Mouse (Mus musculus) CH12.LX (cell line): ENCODE results near the gene Usp40. TPM values are rescaled to one million over a fixed set of nuclear protein-coding genes. Genes with fewer than 3 reads are reported as not detected.

Experiments
- DNase-seq: peaks from one replicate; pipeline ENCODE4 v3.0.0-alpha.2; 2013; ENCODE audit errors: extremely low read depth
- H3K27ac ChIP-seq: 2 replicates; pipeline ENCODE4 v1.5.1; 2012; ENCODE audit warnings: low read depth, mild to moderate bottlenecking, control low read depth, moderate library complexity; ENCODE audit not compliant: insufficient read depth
- H3K27me3 ChIP-seq: replicated peaks from 2 replicates; pipeline ENCODE3; 2012; ENCODE audit warnings: inconsistent platforms
- H3K36me3 ChIP-seq, 2 experiments: replicated peaks in 1 of 2; 2 replicates each; pipeline versions ENCODE3 to v1.6.1; 2012; ENCODE audit warnings: inconsistent platforms in 1 of 2, low read length in 1 of 2, mild to moderate bottlenecking in 1 of 2, mixed read lengths in 1 of 2, moderate library complexity in 1 of 2; ENCODE audit not compliant: control insufficient read depth in 1 of 2, insufficient read depth in 1 of 2
- H3K4me1 ChIP-seq, 2 experiments: 2 replicates each; pipeline ENCODE4 v1.6.1; 2012; ENCODE audit warnings: inconsistent platforms in 1 of 2, moderate library complexity in 1 of 2; ENCODE audit not compliant: insufficient read depth in 2 of 2, control insufficient read depth in 1 of 2
- H3K4me2 ChIP-seq: 2 replicates; pipeline ENCODE4 v1.6.1; 2012; ENCODE audit warnings: low read depth, mild to moderate bottlenecking, control low read depth; ENCODE audit not compliant: poor library complexity, insufficient read depth, severe bottlenecking
- H3K4me3 ChIP-seq, 3 experiments: fragments of 150-350 bp in 1 of 3; sonication (generic) in 1 of 3; replicated peaks in 1 of 3; 2 replicates each; pipeline versions ENCODE3 to v1.5.1; 2011 to 2012; ENCODE audit warnings: low read depth in 2 of 3, low read length in 2 of 3, mild to moderate bottlenecking in 2 of 3, moderate library complexity in 2 of 3, control low read depth in 1 of 3, improper control_type of control experiment in 1 of 3, inconsistent platforms in 1 of 3, mixed read lengths in 1 of 3; ENCODE audit not compliant: poor library complexity in 1 of 3
- H3K79me2 ChIP-seq: replicated peaks from 2 replicates; pipeline ENCODE4 v1.6.1; 2012; ENCODE audit warnings: mild to moderate bottlenecking, moderate library complexity; ENCODE audit not compliant: control insufficient read depth, poor library complexity, insufficient read depth, severe bottlenecking; ENCODE audit errors: extremely low read depth
- H3K9ac ChIP-seq: 2 replicates; pipeline ENCODE4 v1.6.1; 2012; ENCODE audit warnings: low read depth, mild to moderate bottlenecking, control low read depth, moderate library complexity; ENCODE audit not compliant: insufficient read depth
- H3K9me3 ChIP-seq: replicated peaks from 2 replicates; pipeline ENCODE3; 2012; ENCODE audit warnings: low read length, inconsistent platforms, mixed read lengths
- BHLHE40 ChIP-seq: IDR thresholded peaks from 2 replicates; pipeline ENCODE4 v1.6.1; 2011; ENCODE audit warnings: mild to moderate bottlenecking, low read depth, low read length, improper control_type of control experiment
- CHD1 ChIP-seq: IDR thresholded peaks from 2 replicates; pipeline ENCODE4 v1.6.1; 2012; ENCODE audit warnings: low read depth, low read length, improper control_type of control experiment, inconsistent platforms
- CHD2 ChIP-seq: IDR thresholded peaks from 2 replicates; pipeline ENCODE4 v1.6.1; 2011; ENCODE audit warnings: low read length, improper control_type of control experiment
- CTCF ChIP-seq, 2 experiments: IDR thresholded peaks in 1 of 2; conservative IDR thresholded peaks in 1 of 2; 2 replicates each; pipeline ENCODE4 v1.5.1; 2011 to 2012; ENCODE audit warnings: low read depth in 2 of 2, low read length in 2 of 2, improper control_type of control experiment in 1 of 2, inconsistent platforms in 1 of 2, mild to moderate bottlenecking in 1 of 2, moderate library complexity in 1 of 2
- E2F4 ChIP-seq: IDR thresholded peaks from 2 replicates; pipeline ENCODE4 v1.6.1; 2011; ENCODE audit warnings: low read depth, low read length, improper control_type of control experiment; ENCODE audit not compliant: insufficient replicate concordance
- EP300 ChIP-seq: IDR thresholded peaks from 2 replicates; pipeline ENCODE4 v1.6.1; 2011; ENCODE audit warnings: low read length, improper control_type of control experiment
- GABPA ChIP-seq: IDR thresholded peaks from 2 replicates; pipeline ENCODE4 v1.6.1; 2012; ENCODE audit warnings: low read depth, low read length, improper control_type of control experiment, inconsistent platforms; ENCODE audit not compliant: insufficient replicate concordance
- IRF4 ChIP-seq: IDR thresholded peaks from 2 replicates; pipeline ENCODE4 v1.6.1; 2014; ENCODE audit warnings: low read depth, mild to moderate bottlenecking, inconsistent platforms, low read length, improper control_type of control experiment
- JUN ChIP-seq: IDR thresholded peaks from 2 replicates; pipeline ENCODE4 v1.6.1; 2011; ENCODE audit warnings: low read depth, mild to moderate bottlenecking, low read length, improper control_type of control experiment, moderate library complexity; ENCODE audit not compliant: insufficient read depth
- JUND ChIP-seq: conservative IDR thresholded peaks from 2 replicates; pipeline ENCODE4 v1.6.1; 2011; ENCODE audit warnings: low read depth, low read length, improper control_type of control experiment
- KAT2A ChIP-seq: IDR thresholded peaks from 2 replicates; pipeline ENCODE4 v1.6.1; 2012; ENCODE audit warnings: low read length, improper control_type of control experiment, inconsistent platforms; ENCODE audit not compliant: insufficient replicate concordance
- MAX ChIP-seq: IDR thresholded peaks from 2 replicates; pipeline ENCODE4 v1.6.1; 2011; ENCODE audit warnings: low read length, improper control_type of control experiment
- MEF2A ChIP-seq: IDR thresholded peaks from 2 replicates; pipeline ENCODE4 v1.6.1; 2014; ENCODE audit warnings: low read depth, mild to moderate bottlenecking, inconsistent platforms, low read length, improper control_type of control experiment, borderline replicate concordance
- MYC ChIP-seq: IDR thresholded peaks from 2 replicates; pipeline ENCODE4 v1.6.1; 2011; ENCODE audit warnings: low read depth, mild to moderate bottlenecking, improper control_type of control experiment, low read length
- NELFE ChIP-seq: IDR thresholded peaks from 2 replicates; pipeline ENCODE4 v1.6.1; 2011; ENCODE audit warnings: low read depth, low read length, improper control_type of control experiment
- NRF1 ChIP-seq: IDR thresholded peaks from 2 replicates; pipeline ENCODE4 v1.6.1; 2014; ENCODE audit warnings: low read depth, mild to moderate bottlenecking, inconsistent platforms, low read length, improper control_type of control experiment, moderate library complexity
- POLR2A ChIP-seq: IDR thresholded peaks from 2 replicates; pipeline ENCODE4 v1.6.1; 2011; ENCODE audit warnings: low read depth, mild to moderate bottlenecking, improper control_type of control experiment, low read length
- SIN3A ChIP-seq: IDR thresholded peaks from 2 replicates; pipeline ENCODE4 v1.6.1; 2012; ENCODE audit warnings: low read length, improper control_type of control experiment, inconsistent platforms
- SMC3 ChIP-seq: IDR thresholded peaks from 2 replicates; pipeline ENCODE4 v1.6.1; 2011; ENCODE audit warnings: low read depth, low read length, improper control_type of control experiment
- TBP ChIP-seq: conservative IDR thresholded peaks from 2 replicates; pipeline ENCODE4 v1.6.1; 2011; ENCODE audit warnings: low read depth, low read length, improper control_type of control experiment
- TCF12 ChIP-seq: IDR thresholded peaks from 2 replicates; pipeline ENCODE4 v1.6.1; 2014; ENCODE audit warnings: low read depth, mild to moderate bottlenecking, inconsistent platforms, low read length, improper control_type of control experiment
- UBTF ChIP-seq: IDR thresholded peaks from 2 replicates; pipeline ENCODE4 v1.6.1; 2012; ENCODE audit warnings: low read depth, mild to moderate bottlenecking, inconsistent platforms, low read length, improper control_type of control experiment, moderate library complexity
- USF2 ChIP-seq: conservative IDR thresholded peaks from 2 replicates; pipeline ENCODE4 v1.6.1; 2011; ENCODE audit warnings: low read depth, low read length, improper control_type of control experiment
- ZC3H11A ChIP-seq: IDR thresholded peaks from 2 replicates; pipeline ENCODE4 v1.6.1; 2012; ENCODE audit warnings: low read depth, mild to moderate bottlenecking, inconsistent platforms, low read length, improper control_type of control experiment
- ZKSCAN1 ChIP-seq: IDR thresholded peaks from 2 replicates; pipeline ENCODE4 v1.6.1; 2012; ENCODE audit warnings: low read depth, inconsistent platforms, low read length, improper control_type of control experiment, borderline replicate concordance
- ZNF384 ChIP-seq: IDR thresholded peaks from 2 replicates; pipeline ENCODE4 v1.6.1; 2012; ENCODE audit warnings: low read depth, low read length, improper control_type of control experiment, inconsistent platforms
- dilution Hi-C: fragments of 300-500 bp; cut with MboI; formaldehyde crosslinking; loops from 2 replicates; pipeline ENCODE4 v1.14.3; 2020; ENCODE audit warnings: low sequenced_read_pairs; ENCODE audit not compliant: extremely low pct_unique_long_range_greater_than_20kb, extremely low pct_ligation_motif_present
- in situ Hi-C: fragments of 300-500 bp; cut with MboI; formaldehyde crosslinking; loops from 3 replicates; pipeline ENCODE4 v1.14.3; 2019; ENCODE audit warnings: low sequenced_read_pairs, low pct_ligation_motif_present, low pct_unique_long_range_greater_than_20kb, mixed read lengths
- polyA plus RNA-seq: library from polyadenylated mRNA; unstranded; fragments of >175 nt; gene quantifications from 2 replicates; pipeline ENCODE4 v1.2.1, GENCODE M21; 2012; ENCODE audit warnings: low read depth; ENCODE audit not compliant: insufficient read length
- total RNA-seq, 2 experiments: library from RNA; depleted of rRNA; stranded (reverse); fragments of 300-350 nt in 1 of 2; fragments of >200 nt in 1 of 2; gene quantifications; 2 replicates each; pipeline ENCODE4 v1.2.3; 2012 to 2014

Gene Usp40
- total and polyA plus RNA-seq, 3 experiments = 12.7 to 15.4 (median 14.8) TPM

DNA sequence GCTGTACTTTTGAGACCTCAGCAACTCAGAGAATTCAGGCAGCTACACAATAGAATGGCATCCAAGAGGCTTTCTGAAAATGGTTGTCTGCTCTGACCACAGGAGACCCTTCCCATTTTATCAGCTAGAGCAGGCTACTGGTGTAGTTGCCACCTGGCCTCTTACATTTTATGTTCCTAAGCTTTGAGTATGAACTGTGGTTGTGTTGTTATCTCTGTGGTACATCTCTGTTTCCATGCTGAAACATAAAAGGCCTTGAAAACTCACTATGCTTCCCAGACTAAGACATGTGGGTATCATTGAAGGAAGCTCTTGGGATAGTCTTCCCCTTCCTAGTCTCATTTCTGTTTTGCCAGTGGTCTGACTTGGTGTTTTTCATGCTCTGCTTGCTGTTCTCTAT, 106.2 kb downstream of the Usp40 start:
- Histone ChIP-seq H3K27me3 (no peaks in the 10 kb centered on the region), H3K36me3 (peaks cover 19 to 61% of the 10 kb centered on the region in 2 experiments), H3K4me3 (no peak overlapping the region), H3K9me3 (no peaks in the 10 kb centered on the region), H3K9ac (no peak overlapping the region), H3K4me2 (no peak overlapping the region), H3K4me1 (peaks cover 5 to 52% of the 10 kb centered on the region in 2 experiments), H3K79me2 (peaks cover 28% of the 10 kb centered on the region), H3K27ac (no peak overlapping the region)
- DNase-seq = no peak
- no peak for TF ChIP-seq CTCF (conservative IDR thresholded peaks at IDR 0.05 in 1 of 2, IDR thresholded peaks at IDR 0.05 in 1 of 2; ENCODE audit: low read depth in 2 of 2, low read length in 2 of 2)
- no peak for TF ChIP-seq CHD2
- no peak for TF ChIP-seq ZKSCAN1
- no peak for TF ChIP-seq E2F4
- TF ChIP-seq EP300 = no peak
- TF ChIP-seq UBTF = no peak
- TF ChIP-seq TBP = no peak
- TF ChIP-seq USF2 = no peak
- TF ChIP-seq NRF1 = no peak
- no peak for TF ChIP-seq MYC
- no peak for TF ChIP-seq MAX
- TF ChIP-seq GABPA = no peak
- dilution Hi-C loops (no loop called here), in situ Hi-C loops (no loop called here)

DNA sequence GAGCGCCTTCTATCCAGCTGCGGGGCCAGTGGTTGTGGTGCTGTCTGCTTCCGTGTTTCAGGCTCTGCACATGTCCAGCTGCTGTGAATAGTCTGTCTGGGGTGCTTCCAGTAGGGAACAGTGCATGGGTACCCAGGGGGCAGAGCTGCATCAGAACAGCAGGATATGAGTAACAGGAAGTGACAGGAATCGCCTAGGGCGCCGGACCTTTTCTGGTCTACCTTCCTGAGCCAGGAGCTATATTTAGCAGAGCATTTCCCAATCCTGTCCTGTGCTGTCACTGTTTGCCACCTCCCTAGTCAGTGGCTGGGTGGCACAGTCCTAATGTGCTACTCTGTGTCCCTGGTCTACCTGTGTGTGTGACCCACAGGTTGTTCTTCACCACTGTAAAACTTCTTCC, 107.4 kb downstream of the Usp40 start:
- in situ Hi-C loops (no loop called here), dilution Hi-C loops (no loop called here)
- no peak overlapping the region for H3K4me3 ChIP-seq
- no peak for DNase-seq
- no peak overlapping the region for H3K4me2 ChIP-seq
- H3K79me2 ChIP-seq = peaks cover 32% of the 10 kb centered on the region
- H3K4me1 ChIP-seq = peaks cover 14 to 55% of the 10 kb centered on the region in 2 experiments
- H3K36me3 ChIP-seq = peaks cover 25 to 61% of the 10 kb centered on the region in 2 experiments
- H3K9me3 ChIP-seq = no peaks in the 10 kb centered on the region
- TF ChIP-seq ZC3H11A (no peak), ZNF384 (no peak), EP300 (no peak), NELFE (no peak), KAT2A (no peak), JUN (no peak), GABPA (no peak), E2F4 (no peak), IRF4 (no peak), SIN3A (no peak), POLR2A (no peak), NRF1 (no peak), MEF2A (no peak), BHLHE40 (no peak), TCF12 (no peak), SMC3 (no peak), TBP (no peak), CHD1 (no peak), JUND (no peak)
- H3K27me3 ChIP-seq = no peaks in the 10 kb centered on the region
- no peak overlapping the region for H3K9ac ChIP-seq
- no peak overlapping the region for H3K27ac ChIP-seq
